Mouse (Mus musculus): Measurements from ENCODE around the gene Nova2.

DNA sequence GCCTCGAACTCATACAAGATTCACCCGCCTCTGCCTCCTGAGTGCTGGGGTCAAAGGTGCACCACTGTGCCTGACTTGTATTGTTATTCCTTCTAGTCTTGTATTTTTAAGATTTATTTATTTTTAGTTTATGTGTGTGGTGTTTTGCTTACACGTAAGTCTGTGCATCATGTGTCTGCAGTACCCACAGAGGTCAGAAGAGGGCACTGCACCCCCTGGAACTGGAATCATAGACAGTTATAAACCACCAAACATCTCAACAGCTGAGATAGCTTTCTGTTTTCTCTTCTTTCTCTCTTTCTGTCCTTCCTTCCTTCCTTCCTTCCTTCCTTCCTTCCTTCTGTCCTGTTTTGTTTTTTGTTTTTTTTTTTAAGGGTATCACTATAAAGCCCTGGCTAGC is 45.3 kb downstream of the Nova2 start:
- peak; percentile 27; the same call in 1 of the 2 replicates for TF ChIP-seq CTCF (IDR thresholded peaks at IDR 0.05; ENCODE audit: borderline replicate concordance, extremely low read depth, insufficient read depth, insufficient read length)
- TF ChIP-seq POLR2A (IDR thresholded peaks at IDR 0.05; ENCODE audit: borderline replicate concordance, extremely low read depth, insufficient read depth, insufficient read length, poor library complexity, severe bottlenecking), result no peak
